Mouse (Mus musculus): ENCODE results near the gene Acer3. TPM values are rescaled to one million over a fixed set of nuclear protein-coding genes. Genes with fewer than 3 reads are reported as not detected.

Gene Acer3
- polyA plus RNA-seq (2017; shearing (Covaris generic)) = 1 to 10 TPM; 8.3 to 9.0 TPM

GRCm38 (mm10) chr7:98321083-98321482 is at the start of gene Acer3:
Gene Acer3 (minus strand): TSS chr7:98321208.

GRCm38 (mm10) chr7:98361063-98361652 is 40.1 kb upstream of the Acer3 start, which contains the start of gene Tsku:
Gene Tsku (minus strand): TSS chr7:98361328.

GRCm38 (mm10) chr7:98199381-98199780 is 121.6 kb downstream of the Acer3 start, which contains the start of gene B3gnt6:
Gene B3gnt6 (minus strand): TSS chr7:98199481.

GRCm38 (mm10) chr7:98177929-98178559 is 143.0 kb downstream of the Acer3 start, which contains the start of gene Capn5:
Gene Capn5 (minus strand): TSS chr7:98178274.

Other genes with a start within 250 kb of the Acer3 start
- 1 to 10 TPM; 1.4 to 1.6 TPM for gene Myo7a, start 201.7 kb downstream of the Acer3 start, polyA plus RNA-seq (2017; shearing (Covaris generic))
- not detected for gene Omp, start 175.7 kb downstream of the Acer3 start, polyA plus RNA-seq (2017; shearing (Covaris generic))
- 1 to 10 TPM; 1.0 to 2.9 TPM for gene Capn5, start 142.9 kb downstream of the Acer3 start, polyA plus RNA-seq (2017; shearing (Covaris generic))
- not detected for gene B3gnt6, start 121.7 kb downstream of the Acer3 start, polyA plus RNA-seq (2017; shearing (Covaris generic))
- under 1 TPM in 1 of 2 experiments, not detected in 1; 0.06 TPM for gene Tsku, start 40.1 kb upstream of the Acer3 start, polyA plus RNA-seq (2017; shearing (Covaris generic))
- gene Gucy2d, start 119.2 kb upstream of the Acer3 start, polyA plus RNA-seq (2017; shearing (Covaris generic)) = under 1 TPM in 1 of 2 experiments, not detected in 1; 0.05 TPM
- 100 to 1,000 TPM in 1 of 2 experiments, 10 to 100 TPM in 1; 88.7 to 202 TPM for gene Lrrc32, start 168.1 kb upstream of the Acer3 start, polyA plus RNA-seq (2017; shearing (Covaris generic))

Measured in activated CD4-positive, CD25-positive, alpha-beta regulatory T cell (primary cell).